Mouse (Mus musculus) embryonic fibroblast, embryonic 13.5 days (primary cell): ENCODE measurements around the gene Vmn1r85.
"Not testable (repeated sequence)": the region's sequence is repeated elsewhere in the genome, so short reads cannot be mapped to it uniquely, and the experiment has no call there.

Source experiments
- CTCF ChIP-seq: IDR thresholded peaks from 2 replicates; pipeline ENCODE4 v1.5.1; 2011; ENCODE audit warnings: mild to moderate bottlenecking, control low read depth, low read length, moderate library complexity, borderline replicate concordance; ENCODE audit not compliant: insufficient read depth
- POLR2A ChIP-seq: IDR thresholded peaks from 2 replicates; pipeline ENCODE4 v1.6.1; 2011; ENCODE audit warnings: low read depth, mild to moderate bottlenecking, control low read depth, low read length, moderate library complexity

- TF ChIP-seq POLR2A, CTCF: not testable (repeated sequence)
Measured at GRCm38 (mm10) chr7:13123554-13124153, 28.7 kb upstream of the Vmn1r85 start.
